9 mouse cellular contexts compared by ENCODE assay signal in the genomic region with DNA sequence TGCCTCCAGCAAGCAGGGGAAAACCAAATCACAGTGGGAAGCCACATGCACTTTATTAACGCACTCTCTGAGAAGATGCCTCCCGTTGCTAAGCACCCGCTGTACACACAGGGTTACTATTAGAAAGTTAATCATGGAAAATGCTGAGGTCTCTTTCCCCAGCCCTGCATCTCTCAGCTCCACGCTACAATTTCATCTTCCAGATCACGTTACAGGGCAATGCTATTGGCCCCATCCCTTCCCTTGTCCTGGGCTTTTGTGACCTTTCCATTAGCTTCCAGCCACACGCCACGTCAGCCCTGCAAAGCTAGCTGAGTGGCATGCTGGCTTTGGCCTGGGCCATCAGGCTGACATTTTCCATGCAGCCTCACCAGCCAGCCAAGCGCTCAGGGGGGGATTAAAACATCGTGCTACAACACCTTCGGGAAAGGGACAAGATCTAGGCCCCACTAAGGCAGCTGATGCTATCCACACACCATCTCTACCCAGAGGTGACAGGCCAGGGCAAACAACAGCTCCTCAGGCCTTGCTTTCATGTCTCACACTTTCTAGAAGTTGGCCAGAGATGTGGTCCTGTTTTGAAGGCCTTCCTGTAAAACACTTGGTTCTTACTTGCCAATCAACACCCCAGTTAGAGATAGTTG.
DNase-seq lines count a peak whose midpoint lies in the region; ATAC-seq and TF ChIP-seq lines count a peak whose summit lies in the region.
"Had no signal": no experiment of that assay in that cellular context is flagged by ENCODE, and none has a peak within 500 bp of the region (broad histone marks: within the 10 kb centered on the region; RNA-seq: fewer than 3 reads in every experiment).

No protein-coding gene starts in this region.

- H3K4me1 ChIP-seq in midbrain, embryonic 10.5 days, result peaks cover 13% of the 10 kb centered on the region
- no peaks in the 10 kb centered on the region for H3K4me1 ChIP-seq in kidney, adult 2 months (ENCODE audit: control insufficient read depth, insufficient read depth, low read length)
- H3K4me1 ChIP-seq in heart, embryonic 11.5 days (ENCODE audit: control insufficient read depth, insufficient read depth, low read length), result peaks cover 4% of the 10 kb centered on the region

- no peak for TF ChIP-seq POLR2A in kidney, adult 2 months (IDR thresholded peaks at IDR 0.05; ENCODE audit: low read depth, low read length)

- no peaks in the 10 kb centered on the region for H3K36me3 ChIP-seq in midbrain, embryonic 10.5 days
- no peaks in the 10 kb centered on the region for H3K36me3 ChIP-seq in kidney, adult 2 months (ENCODE audit: control insufficient read depth, insufficient read depth, low read length)
- no peaks in the 10 kb centered on the region for H3K36me3 ChIP-seq in heart, embryonic 11.5 days (ENCODE audit: control insufficient read depth, insufficient read depth, low read length)
- H3K36me3 ChIP-seq: limb, embryonic 12.5 days had no signal

- no peak overlapping the region for H3K4me2 ChIP-seq in heart, embryonic 11.5 days
- H3K4me2 ChIP-seq: limb, embryonic 12.5 days had no signal

- no peak for TF ChIP-seq CTCF in kidney, adult 2 months (conservative IDR thresholded peaks at IDR 0.05; ENCODE audit: insufficient read depth, insufficient read length, low read depth, low read length)

- H3K4me3 ChIP-seq in midbrain, embryonic 10.5 days, result no peak overlapping the region
- H3K4me3 ChIP-seq in kidney, adult 2 months (ENCODE audit: insufficient read depth, low read depth, low read length), result no peak overlapping the region
- H3K4me3 ChIP-seq in heart, embryonic 11.5 days (ENCODE audit: low read depth, low read length), result no peak overlapping the region
- H3K4me3 ChIP-seq: limb, embryonic 12.5 days had no signal

- no peaks in the 10 kb centered on the region; the same call in 1 of the 2 replicates for H3K27me3 ChIP-seq in midbrain, embryonic 10.5 days (ENCODE audit: low read depth, poor library complexity, severe bottlenecking)
- H3K27me3 ChIP-seq in kidney, adult 2 months (replicated peaks; ENCODE audit: control insufficient read depth, insufficient read depth, low read length), result no peaks in the 10 kb centered on the region
- H3K27me3 ChIP-seq in heart, embryonic 11.5 days (ENCODE audit: control insufficient read depth, insufficient read depth, low read length), result no peaks in the 10 kb centered on the region
- H3K27me3 ChIP-seq: limb, embryonic 12.5 days had no signal

- no peaks in the 10 kb centered on the region for H3K9me3 ChIP-seq in midbrain, embryonic 10.5 days (replicated peaks)
- H3K9me3 ChIP-seq in heart, embryonic 11.5 days (replicated peaks; ENCODE audit: control insufficient read depth, low read length), result no peaks in the 10 kb centered on the region
- H3K9me3 ChIP-seq: limb, embryonic 12.5 days had no signal

- 41% methylated on average over 10 of the region's 10 CpGs for WGBS in midbrain, embryonic 10.5 days
- WGBS in kidney, adult 2 months, result 67% methylated on average over 10 of the region's 10 CpGs
- WGBS in heart, embryonic 11.5 days (ENCODE audit: insufficient replicate concordance), result 43% methylated on average over 10 of the region's 10 CpGs

- ATAC-seq in inflammation-experienced regulatory T-cells, adult 6 months, result no peak
- ATAC-seq in heart, embryonic 11.5 days (replicated peaks; ENCODE audit: insufficient number of reproducible peaks, low FRiP score, low TSS enrichment), result no peak

- no peak overlapping the region for H3K9ac ChIP-seq in heart, embryonic 11.5 days (ENCODE audit: low read depth, low read length)
- H3K9ac ChIP-seq: limb, embryonic 12.5 days had no signal

- peak overlapping the region; percentile 14; the same call in 1 of the 2 replicates for H3K27ac ChIP-seq in midbrain, embryonic 10.5 days (replicated peaks)
- no peak overlapping the region for H3K27ac ChIP-seq in kidney, adult 2 months (ENCODE audit: insufficient read depth, low read depth, low read length)
- H3K27ac ChIP-seq in heart, embryonic 11.5 days (ENCODE audit: low read depth, low read length), result no peak overlapping the region
- H3K27ac ChIP-seq: limb, embryonic 12.5 days had no signal

- DNase-seq in Muller cell, postnatal 12 days (ENCODE audit: inconsistent ontology term), result peak; percentile 36
- DNase-seq in embryo, embryonic 10 days (ENCODE audit: low spot score), result peak; percentile 65
- peak; percentile 37 for DNase-seq in gastrocnemius, postnatal 10 days
- DNase-seq in midbrain, embryonic 10.5 days (ENCODE audit: low spot score), result peak; percentile 28
- DNase-seq in lung, postnatal 10 days, result no peak
- DNase-seq in kidney, adult 2 months, result no peak

Comparison
In these comparisons a context has a peak if more than half of its experiments do, and no peak if none do; other contexts are left out.
1. DNase-seq: peak in Muller cell, postnatal 12 days (single experiment), embryo, embryonic 10 days (single experiment), gastrocnemius, postnatal 10 days (single experiment) and midbrain, embryonic 10.5 days (single experiment); none in lung, postnatal 10 days (single experiment) and kidney, adult 2 months (single experiment).